Mouse (Mus musculus) intestine, postnatal 0 days (tissue): ENCODE measurements around the gene Lpp. TPM values are rescaled to one million over a fixed set of nuclear protein-coding genes. Genes with fewer than 3 reads are reported as not detected.

Source experiments
- ATAC-seq: fragments of 200-750 bp; cut with Nextera tagmentation; 2 replicates; pipeline ENCODE4 v1.8.0; 2017; ENCODE audit warnings: mild to moderate bottlenecking, moderate TSS enrichment, moderate library complexity
- H3K27ac ChIP-seq: fragments of 300-500 bp; sonication (generic); 2 replicates; pipeline ENCODE4 v1.5.1; 2014; ENCODE audit warnings: mild to moderate bottlenecking, low read depth, low read length, moderate library complexity
- H3K27me3 ChIP-seq: fragments of 300-500 bp; sonication (generic); replicated peaks from 2 replicates; pipeline ENCODE4 v1.6.1; 2014; ENCODE audit warnings: low read length, mixed read lengths; ENCODE audit not compliant: control insufficient read depth, insufficient read depth
- H3K36me3 ChIP-seq: fragments of 300-500 bp; sonication (generic); 2 replicates; pipeline ENCODE4 v1.6.1; 2014; ENCODE audit warnings: mild to moderate bottlenecking, moderate library complexity; ENCODE audit not compliant: control insufficient read depth, insufficient read depth
- H3K4me1 ChIP-seq: fragments of 300-500 bp; sonication (generic); replicated peaks from 2 replicates; pipeline ENCODE4 v1.6.1; 2014; ENCODE audit warnings: antibody characterized with exemption, low read length, mixed read lengths; ENCODE audit not compliant: control insufficient read depth, insufficient read depth
- H3K4me2 ChIP-seq: fragments of 300-500 bp; sonication (generic); replicated peaks from 2 replicates; pipeline ENCODE4 v1.6.1; 2014; ENCODE audit warnings: low read depth, mild to moderate bottlenecking, moderate library complexity
- H3K4me3 ChIP-seq: fragments of 300-500 bp; sonication (generic); 2 replicates; pipeline ENCODE4 v1.5.1; 2014; ENCODE audit warnings: low read depth, low read length
- H3K9ac ChIP-seq: fragments of 300-500 bp; sonication (generic); 2 replicates; pipeline ENCODE4 v1.6.1; 2014; ENCODE audit warnings: mild to moderate bottlenecking, low read depth, low read length
- H3K9me3 ChIP-seq: fragments of 300-500 bp; sonication (generic); 2 replicates; pipeline ENCODE4 v1.6.1; 2016; ENCODE audit warnings: mixed run types; ENCODE audit not compliant: control insufficient read depth
- CTCF ChIP-seq: sonication (generic); IDR thresholded peaks from 2 replicates; pipeline ENCODE4 v1.5.1; 2016; ENCODE audit warnings: low read depth, mild to moderate bottlenecking, control low read depth, antibody characterized with exemption, moderate library complexity
- whole genome bisulfite sequencing: fragments of 180-500 bp; shearing (Covaris S2); extraction: QIAGEN DNeasy Blood & Tissue Kit; methylation state at CpG from one replicate; pipeline ENCODE4 v1.1.7; 2014; 5-methylcytosine and 5-hydroxymethylcytosine counted together
- polyA plus RNA-seq: library from polyadenylated mRNA; unstranded; fragments of >200 nt; fragmentation: Nextera tagmentation; extraction: Ambion mirVana; gene quantifications from 2 replicates; pipeline ENCODE4 v1.2.1, GENCODE M21; 2015

Lpp gene
- polyA plus RNA-seq, 1 experiment from 2014 or later, result 32.8 TPM

GRCm38 (mm10) chr16:24914393-24914751 is 521.1 kb downstream of the Lpp start:
- WGBS, result 89% methylated on average over 3 of the region's 3 CpGs
- Histone ChIP-seq H3K36me3 (no peaks in the 10 kb centered on the region), H3K9ac (no peak overlapping the region), H3K9me3 (no peaks in the 10 kb centered on the region), H3K4me2 (no peak overlapping the region), H3K27me3 (no peaks in the 10 kb centered on the region), H3K27ac (no peak overlapping the region), H3K4me3 (no peak overlapping the region), H3K4me1 (no peaks in the 10 kb centered on the region; the same call in 1 of the 2 replicates)
- no peak for ATAC-seq
- no peak for TF ChIP-seq CTCF

DNA sequence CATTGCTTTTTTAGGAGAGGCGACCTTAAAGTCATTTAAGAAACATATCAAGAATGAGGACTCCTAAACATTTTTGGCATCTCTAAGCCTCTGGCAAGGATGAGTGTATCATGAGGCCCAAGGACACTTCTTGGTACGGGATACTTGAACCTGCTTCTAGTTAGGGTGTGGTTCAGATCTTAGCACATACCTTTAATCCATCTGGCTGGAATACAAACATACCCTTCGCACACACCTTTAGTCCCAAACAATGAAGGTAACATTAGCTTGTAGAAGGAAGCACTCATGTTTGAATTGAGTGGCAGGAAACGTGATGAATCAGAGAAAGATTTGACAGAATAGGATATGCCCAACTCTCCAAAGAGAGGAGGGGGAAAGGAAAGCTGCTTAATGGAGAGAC is 522.2 kb downstream of the Lpp start:
- no peak overlapping the region for H3K4me2 ChIP-seq
- no peak overlapping the region for H3K9ac ChIP-seq
- 76% methylated on average over 4 of the region's 4 CpGs for WGBS
- H3K36me3 ChIP-seq, result no peaks in the 10 kb centered on the region
- H3K27me3 ChIP-seq, result no peaks in the 10 kb centered on the region
- H3K4me3 ChIP-seq, result no peak overlapping the region
- TF ChIP-seq CTCF, result no peak
- ATAC-seq, result no peak
- H3K4me1 ChIP-seq, result no peaks in the 10 kb centered on the region; the same call in 1 of the 2 replicates
- H3K27ac ChIP-seq, result no peak overlapping the region
- H3K9me3 ChIP-seq, result no peaks in the 10 kb centered on the region

DNA sequence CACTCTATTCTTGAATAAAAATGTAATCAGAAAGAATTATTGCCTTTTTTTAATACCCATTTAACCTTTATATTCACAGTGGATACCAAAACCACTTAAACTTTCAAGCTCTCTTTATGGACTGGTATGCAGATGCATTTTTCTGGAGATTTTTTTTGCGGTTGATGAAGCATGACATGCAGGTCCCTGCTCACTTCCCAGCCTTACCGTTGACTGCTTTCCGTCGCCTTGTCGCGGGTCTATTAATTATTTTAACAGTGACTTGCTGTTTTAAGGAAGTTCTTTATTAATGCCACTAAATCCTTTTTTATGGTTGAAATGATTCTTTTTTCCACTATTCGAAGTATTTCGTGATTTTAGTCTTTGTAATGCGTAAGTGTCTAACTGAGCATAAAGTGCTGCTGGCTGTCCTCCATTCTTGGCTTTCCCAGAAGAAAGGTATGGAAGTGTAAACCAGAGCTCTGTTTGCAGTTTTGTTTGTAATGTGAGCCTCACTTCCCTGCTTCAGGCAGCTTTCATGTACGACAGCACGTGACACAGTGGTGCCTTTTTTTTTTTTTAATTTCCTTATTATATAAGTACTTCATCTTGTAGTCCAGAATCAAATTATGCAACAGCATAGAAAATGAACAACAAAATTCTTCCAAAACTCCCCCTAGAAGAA is 526.2 kb downstream of the Lpp start:
- Histone ChIP-seq H3K4me2 (no peak overlapping the region), H3K36me3 (no peaks in the 10 kb centered on the region), H3K4me1 (no peaks in the 10 kb centered on the region; the same call in 1 of the 2 replicates), H3K27me3 (no peaks in the 10 kb centered on the region), H3K27ac (no peak overlapping the region), H3K4me3 (no peak overlapping the region), H3K9me3 (no peaks in the 10 kb centered on the region), H3K9ac (no peak overlapping the region)
- no peak for TF ChIP-seq CTCF
- 81% methylated on average over 11 of the region's 11 CpGs for WGBS
- no peak for ATAC-seq

GRCm38 (mm10) chr16:24930070-24930469 is 536.8 kb downstream of the Lpp start:
- H3K4me1 ChIP-seq, result no peaks in the 10 kb centered on the region
- no peak overlapping the region for H3K4me3 ChIP-seq
- no peak overlapping the region for H3K27ac ChIP-seq
- no peak for ATAC-seq
- H3K27me3 ChIP-seq, result no peaks in the 10 kb centered on the region
- H3K9me3 ChIP-seq, result no peaks in the 10 kb centered on the region
- no peaks in the 10 kb centered on the region for H3K36me3 ChIP-seq
- H3K9ac ChIP-seq, result no peak overlapping the region
- TF ChIP-seq CTCF, result no peak
- H3K4me2 ChIP-seq, result no peak overlapping the region

GRCm38 (mm10) chr16:24930621-24931020 is 537.3 kb downstream of the Lpp start:
- ATAC-seq, result peak; percentile 71; the same call in 1 of the 2 replicates
- Histone ChIP-seq H3K4me3 (no peak overlapping the region), H3K4me1 (no peaks in the 10 kb centered on the region), H3K9ac (no peak overlapping the region), H3K36me3 (no peaks in the 10 kb centered on the region), H3K27me3 (no peaks in the 10 kb centered on the region), H3K9me3 (no peaks in the 10 kb centered on the region), H3K4me2 (no peak overlapping the region), H3K27ac (no peak overlapping the region)
- WGBS, result 50% methylated on average over 5 of the region's 5 CpGs
- no peak for TF ChIP-seq CTCF

- Histone ChIP-seq H3K9ac (no peak overlapping the region), H3K4me1 (no peaks in the 10 kb centered on the region), H3K9me3 (no peaks in the 10 kb centered on the region), H3K27ac (no peak overlapping the region), H3K4me3 (no peak overlapping the region), H3K4me2 (no peak overlapping the region), H3K27me3 (no peaks in the 10 kb centered on the region), H3K36me3 (no peaks in the 10 kb centered on the region)
- 60% methylated on average over 3 of the region's 3 CpGs for WGBS
- no peak for TF ChIP-seq CTCF
- ATAC-seq, result no peak
Observed at GRCm38 (mm10) chr16:24932816-24933215, 539.5 kb downstream of the Lpp start.
